Mouse (Mus musculus) frontal cortex, postnatal 36 days (tissue): ENCODE results near the gene Notum.
A peak's percentile ranks its signal among the peaks of the same experiment; 100 is the strongest.

Experiments used
- DNase-seq, 2 experiments: peaks; one replicate each; pipeline ENCODE4 v3.0.0; 2022; ENCODE audit warnings: low spot score in 2 of 2

The Notum gene

DNA sequence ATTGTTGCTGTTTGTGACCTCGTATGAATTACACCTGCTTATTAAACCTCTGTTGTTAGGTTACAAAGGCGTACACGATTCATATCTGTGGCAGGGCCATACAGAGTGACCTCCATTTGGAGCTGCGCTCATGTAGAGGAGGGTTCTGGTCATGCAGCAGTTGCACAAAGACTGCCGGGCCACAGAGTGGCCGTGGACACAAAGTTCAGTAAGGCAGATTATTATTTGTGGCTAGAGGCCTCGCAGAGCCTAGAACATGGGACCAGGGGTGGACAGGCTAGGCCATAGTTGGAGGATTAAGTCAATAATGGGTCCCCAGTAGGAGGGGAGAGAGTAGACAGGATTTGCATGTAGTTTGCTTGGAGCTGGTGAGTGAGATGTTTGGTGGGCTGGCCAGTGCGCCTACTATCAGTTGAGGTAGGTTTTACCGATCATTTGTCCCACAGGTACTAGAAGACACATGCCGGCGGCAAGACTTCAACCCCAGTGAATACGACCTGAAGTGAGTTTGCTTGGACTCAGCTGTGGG is 12.7 kb upstream of the Notum start:
- no peak for DNase-seq

DNA sequence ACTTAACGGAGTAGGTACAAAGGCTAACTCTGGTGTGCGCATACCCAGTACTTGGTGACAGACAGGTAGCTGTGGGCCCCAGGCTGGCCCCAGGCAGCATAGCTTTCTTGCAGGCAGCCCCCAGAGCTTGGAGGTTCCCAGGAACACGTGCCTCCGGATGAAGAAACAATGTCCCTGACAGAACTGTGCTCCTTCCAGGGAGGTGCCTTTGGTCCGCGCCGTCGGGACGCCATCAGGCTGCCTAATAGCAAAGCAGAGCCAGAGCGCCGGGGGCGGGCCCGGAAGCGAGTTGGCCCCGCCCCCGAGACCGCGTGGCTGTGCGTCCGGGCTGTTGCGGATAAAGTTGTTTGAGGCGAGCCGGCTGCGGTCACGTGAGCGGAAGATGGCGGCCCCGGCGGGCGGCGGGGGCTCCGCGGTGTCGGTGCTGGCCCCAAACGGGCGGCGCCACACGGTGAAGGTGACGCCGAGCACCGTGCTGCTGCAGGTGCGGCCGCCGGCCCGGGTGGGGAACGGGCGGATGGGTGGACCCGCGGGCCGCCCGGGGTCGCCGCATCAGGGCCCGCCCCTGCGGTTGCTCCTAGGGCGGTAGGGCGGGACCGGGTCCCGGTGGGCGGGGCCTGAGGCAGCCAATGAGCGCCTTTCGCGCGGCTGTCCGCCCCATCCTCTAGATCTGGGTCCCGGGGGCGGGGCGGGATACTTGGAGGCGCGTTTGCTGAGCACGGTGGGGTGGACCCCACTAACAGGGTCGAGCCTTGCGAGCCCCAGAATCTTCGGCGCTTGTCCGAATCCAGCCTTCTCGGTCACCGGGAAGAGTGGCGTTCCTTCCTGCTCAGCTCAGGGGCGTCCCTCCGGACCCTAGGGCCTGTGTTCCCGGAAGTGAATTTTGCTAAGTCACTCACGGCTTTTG is 12.0 kb upstream of the Notum start, which contains the start of gene Aspscr1:
Gene Aspscr1 (plus strand): TSS at position 287 of the 907 bp plus-strand sequence.
- DNase-seq: peak; percentile 89 to 92

DNA sequence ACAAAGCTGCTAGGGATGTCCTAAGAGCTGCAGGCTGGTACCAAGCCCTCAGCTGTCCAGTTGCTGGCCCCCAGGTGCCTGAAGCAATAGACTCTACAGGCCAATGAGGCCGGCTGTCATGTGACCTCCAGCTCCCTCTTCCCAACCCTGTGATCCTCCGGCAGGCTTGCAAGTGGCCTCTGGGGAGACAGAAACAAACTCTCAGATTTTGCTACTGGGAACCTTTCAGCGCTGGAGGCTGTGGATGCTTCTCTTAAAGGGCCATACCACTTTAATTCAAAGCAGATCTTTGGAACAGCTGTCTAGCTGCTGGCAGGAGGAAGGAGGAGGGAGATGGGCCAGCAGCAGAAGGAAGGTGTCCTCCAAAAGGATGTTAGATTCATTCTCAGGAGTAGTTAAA is 5.6 kb upstream of the Notum start:
- DNase-seq: no peak

DNA sequence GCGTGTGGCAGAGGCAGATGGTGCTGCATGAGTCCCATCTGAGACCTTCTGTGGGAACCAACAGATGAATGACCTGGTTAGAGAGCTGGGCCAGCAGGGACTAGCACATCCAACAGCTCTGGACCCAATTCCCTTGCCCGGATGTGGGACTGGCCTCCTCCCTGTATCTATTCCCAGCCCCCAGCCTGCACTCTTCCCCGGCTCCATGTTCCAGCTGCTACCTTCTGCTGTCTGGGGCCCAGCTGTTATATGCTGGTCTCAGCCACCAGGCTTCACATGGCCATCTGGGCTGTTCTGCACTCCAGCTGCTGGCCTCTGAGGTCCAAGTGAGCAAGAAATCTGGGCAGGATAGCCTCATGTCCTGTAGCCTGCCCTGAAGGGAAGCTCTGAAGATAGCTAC is 4.4 kb upstream of the Notum start:
- DNase-seq: no peak

DNA sequence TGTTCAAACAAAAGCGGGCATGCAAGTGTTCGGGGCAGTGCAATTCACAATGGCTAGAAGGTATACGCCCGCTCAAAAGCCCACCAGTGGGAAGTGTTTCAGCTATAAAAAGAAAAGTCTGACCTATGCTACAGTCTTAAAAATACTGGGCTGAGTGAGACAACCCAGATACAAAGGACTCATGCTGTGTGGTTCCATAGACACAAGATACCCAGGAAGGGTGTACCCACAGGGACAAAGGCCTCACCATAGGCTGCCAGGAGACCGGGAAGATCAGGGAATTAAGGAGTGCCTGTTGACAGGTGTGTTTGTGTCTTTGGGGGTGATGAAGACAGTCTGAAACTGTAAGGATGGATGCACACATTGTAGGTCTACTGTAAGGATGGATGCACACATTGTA is 2.7 kb upstream of the Notum start:
- no peak for DNase-seq

DNA sequence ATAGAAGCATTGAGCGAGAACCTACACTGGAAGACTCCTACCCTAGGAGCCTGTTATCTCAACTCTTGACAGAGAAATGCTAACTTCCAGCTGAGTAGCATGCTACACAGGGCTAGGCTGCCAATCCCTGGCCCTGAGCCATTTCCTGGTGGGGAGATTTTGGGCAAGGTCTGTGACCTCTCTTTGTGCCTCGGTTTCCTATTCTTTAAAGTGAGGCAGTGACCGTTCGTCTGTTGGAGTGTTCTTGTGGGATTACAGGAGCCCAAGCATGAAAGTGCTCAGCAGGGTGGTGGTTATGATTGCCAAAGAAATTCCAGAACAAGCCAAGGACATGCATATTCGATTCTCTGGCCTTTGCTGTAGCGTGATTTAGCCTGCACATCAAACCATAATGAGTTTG is 1.8 kb upstream of the Notum start:
- no peak for DNase-seq

DNA sequence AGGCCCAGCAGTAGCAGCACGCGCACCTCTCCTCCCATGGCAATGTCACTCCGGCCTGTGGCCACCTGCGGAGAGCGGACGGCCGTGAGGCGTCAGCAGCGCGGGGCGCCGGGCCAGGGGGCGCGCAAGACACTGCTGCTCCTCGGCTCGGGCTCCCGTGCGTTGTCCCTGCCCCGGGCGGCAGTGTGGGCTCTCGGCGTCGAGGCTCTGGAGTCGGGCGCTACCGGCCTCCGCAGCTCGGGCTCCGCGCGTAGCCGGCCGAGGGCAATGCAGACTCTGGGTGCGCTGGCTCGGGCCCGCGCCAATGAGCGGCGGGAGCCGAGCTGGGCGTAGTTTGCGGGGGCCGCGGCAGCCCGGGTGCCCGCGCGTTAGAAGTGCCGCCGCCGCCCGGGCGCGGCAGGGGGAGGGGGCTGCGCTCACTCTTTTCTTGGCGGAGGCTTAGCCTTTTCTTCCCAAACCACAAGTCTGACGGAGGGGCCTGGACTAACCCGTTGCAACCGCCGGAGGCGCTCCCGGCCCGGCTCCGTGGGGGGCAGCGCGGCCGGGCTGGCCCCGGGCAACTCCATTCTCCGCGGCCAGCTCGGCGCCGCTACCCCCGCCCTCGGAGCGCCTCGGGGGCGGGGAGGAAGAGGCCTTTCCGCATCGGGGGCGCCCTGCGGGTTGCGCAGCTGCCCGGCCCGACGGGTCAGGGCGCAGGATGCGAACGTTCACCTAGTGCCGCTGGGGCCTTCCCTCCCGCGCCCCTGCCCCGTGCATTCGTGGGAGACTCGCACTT is 487 bp downstream of the Notum start:
- no peak for DNase-seq

DNA sequence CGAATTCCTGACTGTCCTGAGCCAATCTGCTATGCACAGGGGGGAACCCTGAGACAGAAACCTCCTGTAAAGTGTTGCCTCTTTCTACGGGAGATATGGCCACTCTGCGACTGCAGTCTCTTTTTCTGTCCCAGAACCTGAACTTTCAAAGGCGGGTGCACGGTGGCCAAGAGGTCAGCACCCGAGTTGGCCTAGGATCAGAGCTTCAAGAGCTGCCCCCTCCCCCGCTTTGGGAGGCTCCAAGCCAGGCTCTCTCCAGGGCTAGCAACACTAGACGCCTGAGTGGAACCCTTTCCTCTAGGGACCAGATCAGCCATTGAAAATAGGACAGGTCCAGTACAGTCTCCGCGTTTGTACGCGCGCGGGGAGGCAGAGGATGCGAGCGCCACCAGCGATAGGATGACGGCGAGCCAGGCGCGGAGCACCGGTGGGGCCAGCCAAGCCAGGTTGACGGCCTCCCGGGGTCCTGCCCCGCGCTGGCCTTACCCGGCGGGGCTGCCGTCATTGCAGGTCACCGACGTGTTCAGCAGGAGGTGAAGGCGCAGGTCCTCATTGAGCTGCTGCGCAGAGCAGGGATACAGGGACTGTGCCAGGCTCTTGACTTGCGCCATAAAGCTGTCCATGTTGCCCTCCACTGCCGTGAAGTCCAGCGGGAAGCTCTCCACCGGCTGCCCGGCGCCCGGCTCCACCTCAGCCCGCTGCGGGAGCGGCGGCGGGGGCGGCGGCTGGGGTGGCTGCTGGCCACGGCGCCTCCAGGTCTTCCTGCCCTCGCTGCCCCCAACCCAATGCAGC is 1.3 kb downstream of the Notum start:
- DNase-seq: no peak

DNA sequence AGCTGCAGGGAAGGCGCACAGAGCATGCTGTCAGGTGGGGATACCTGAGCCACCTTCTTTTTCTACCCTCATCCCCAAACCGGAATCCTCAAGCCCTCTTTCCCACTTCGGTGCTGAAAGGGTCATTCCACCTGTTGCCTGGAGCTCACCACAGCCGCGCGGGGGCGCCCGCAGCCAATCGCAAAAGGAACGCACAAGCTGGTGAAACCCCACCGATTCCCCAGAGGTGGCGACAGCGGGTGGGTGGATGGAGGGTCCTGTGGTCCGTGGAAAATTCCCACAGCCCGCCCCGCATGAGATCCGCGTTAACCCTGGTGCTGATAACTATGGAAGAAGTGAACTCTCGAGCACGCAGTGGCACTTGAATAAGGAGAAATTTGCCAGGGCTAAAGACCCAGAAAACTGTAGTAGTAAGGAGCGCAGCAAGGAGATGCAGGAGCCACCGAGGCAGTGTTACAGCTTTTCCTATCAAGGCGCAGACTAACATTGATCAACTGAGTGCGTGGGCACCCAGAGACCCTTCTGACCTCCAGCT is 2.0 kb downstream of the Notum start:
- peak; percentile 66 to 77 for DNase-seq

DNA sequence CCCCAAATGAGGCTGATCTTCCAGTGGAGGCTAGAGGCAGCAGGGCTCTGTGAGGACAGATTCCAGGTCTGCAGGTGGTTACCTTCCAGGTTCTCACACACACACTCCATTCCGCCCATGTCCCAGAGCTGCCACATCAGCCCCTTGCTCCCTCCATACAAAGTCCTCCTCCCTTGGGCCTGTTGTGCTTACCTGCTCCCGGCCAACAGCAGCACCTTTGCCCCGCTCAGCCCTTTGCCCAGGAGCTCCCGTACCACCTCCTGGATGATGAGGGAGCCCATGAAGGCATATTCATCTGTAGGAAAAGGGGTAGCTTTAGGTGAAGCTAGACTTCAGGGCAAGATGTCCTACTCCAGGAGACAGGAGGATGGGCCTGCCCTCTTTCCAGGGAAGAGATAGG is 3.7 kb downstream of the Notum start:
- no peak for DNase-seq

DNA sequence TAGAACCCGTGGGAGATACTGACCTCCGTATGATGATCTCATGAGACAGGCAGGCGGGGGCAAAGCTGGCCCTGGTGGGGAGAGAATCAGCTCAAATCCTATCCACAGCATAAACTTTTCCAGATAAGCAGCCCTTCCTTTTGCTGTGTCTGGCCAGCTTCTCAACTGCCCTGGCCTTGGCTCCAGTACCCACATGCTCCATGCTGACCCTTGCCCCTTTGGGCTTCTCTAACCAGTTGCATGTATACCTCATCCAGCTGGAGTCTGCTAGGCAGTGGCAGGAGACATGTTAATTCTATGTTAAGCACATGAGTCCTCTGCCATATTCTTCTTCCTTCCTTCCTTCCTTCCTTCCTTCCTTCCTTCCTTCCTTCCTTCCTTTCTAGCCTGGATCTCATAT is 6.2 kb downstream of the Notum start:
- DNase-seq: no peak

DNA sequence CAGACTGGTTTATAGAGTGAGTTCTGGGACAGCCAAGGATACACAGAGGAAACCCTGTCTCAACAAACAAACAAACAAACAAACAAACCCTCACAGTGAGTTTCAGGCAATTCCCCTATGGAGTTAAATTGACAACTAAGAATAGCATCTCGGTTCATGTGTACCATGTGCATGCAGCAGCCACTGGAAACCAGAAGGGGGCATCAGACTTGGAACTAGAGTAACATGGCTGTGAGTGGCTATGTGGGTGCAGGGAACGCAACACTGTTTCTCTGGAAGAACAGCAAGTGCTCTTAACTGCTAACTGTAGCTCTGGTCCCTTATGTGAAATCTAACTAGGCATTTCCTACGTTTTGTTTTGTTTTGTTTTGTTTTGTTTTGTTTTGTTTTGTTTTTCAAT is 9.1 kb downstream of the Notum start:
- DNase-seq: no peak

DNA sequence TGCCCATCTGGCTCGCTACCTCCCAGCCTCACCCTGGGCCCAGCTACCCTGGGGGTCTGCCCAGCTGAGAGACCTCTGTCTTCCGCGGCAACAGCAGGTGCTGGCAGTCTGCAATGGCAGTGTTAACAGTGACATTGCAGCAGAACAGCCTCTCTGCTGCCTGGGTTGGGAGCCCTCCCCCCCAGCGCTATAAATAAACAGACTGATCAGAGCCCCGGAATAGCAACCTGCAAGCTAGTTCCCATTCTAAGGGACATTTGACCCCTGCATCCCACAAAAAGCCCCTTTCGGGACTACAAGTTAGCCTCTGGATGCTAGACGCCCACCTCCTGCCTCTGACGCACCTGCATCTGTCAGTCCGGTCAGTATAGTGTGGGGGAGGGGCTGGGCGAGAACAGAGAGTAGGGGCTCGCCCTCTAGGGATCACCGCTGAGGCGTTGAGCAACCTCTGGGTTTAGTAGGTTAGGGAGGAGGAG is 12.9 kb downstream of the Notum start, which contains the start of gene Myadml2:
Gene Myadml2 (minus strand): TSS at position 158 of the 476 bp plus-strand sequence.
- DNase-seq: peak; percentile 47 to 56

DNA sequence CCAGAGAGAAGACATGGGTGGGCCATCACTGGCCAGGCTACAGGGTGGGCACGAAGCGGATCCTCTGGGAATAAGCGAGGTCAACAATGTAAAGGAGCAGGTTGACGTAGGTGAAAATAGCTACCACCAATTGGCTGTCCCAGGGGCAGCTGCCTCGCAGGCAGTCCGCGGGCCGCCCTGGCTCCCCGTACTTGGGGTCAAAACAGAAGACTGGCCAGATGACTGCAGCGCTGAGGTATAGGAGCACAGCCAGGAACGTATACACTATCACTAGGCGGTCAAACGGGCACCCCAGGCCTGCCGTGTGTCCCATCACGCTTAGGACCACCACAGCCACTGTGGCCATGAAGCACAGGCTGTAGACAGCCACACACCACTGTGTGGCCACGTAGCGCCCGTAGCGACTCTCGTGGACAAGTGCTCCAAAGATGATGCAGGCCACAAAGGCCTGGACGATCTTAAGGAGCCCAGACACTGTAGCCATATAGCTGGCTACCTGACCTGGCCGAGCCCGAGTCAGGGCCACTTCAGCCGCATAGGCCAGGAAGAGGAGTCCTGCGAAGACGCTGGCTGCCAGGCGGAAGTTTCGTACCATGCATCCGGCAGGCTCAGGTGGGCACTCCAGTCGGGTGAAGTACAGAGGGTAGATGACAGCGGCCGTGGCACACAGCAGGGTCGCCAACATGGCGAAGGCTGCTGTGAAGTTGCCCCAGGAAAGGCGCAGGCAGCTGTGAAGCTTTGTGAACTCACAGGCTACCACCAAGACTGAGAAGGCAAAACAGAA is 13.7 kb downstream of the Notum start:
- DNase-seq: no peak

DNA sequence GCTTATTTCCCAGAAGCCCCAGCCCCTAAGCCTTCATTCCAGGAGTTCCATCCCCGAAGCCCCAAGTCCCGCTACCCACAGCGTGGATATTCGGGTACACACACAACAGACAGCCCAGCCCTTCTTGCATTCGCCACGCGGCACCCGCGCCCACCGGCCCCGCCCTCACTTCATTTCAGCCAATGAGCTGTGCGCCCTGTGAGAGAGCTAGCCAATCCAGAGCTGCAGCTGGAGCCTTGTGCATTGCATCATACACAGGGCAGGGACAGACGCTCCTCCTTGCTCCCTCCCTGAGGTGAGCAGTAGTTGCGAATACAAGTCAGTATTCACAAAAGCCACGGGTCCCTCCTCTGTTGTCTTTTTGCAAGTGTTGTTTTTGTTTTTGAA is 17.4 kb downstream of the Notum start, which contains the start of gene Pycr1:
Gene Pycr1 (minus strand): TSS at position 169 of the 387 bp plus-strand sequence.
- DNase-seq: peak; percentile 92 to 95

DNA sequence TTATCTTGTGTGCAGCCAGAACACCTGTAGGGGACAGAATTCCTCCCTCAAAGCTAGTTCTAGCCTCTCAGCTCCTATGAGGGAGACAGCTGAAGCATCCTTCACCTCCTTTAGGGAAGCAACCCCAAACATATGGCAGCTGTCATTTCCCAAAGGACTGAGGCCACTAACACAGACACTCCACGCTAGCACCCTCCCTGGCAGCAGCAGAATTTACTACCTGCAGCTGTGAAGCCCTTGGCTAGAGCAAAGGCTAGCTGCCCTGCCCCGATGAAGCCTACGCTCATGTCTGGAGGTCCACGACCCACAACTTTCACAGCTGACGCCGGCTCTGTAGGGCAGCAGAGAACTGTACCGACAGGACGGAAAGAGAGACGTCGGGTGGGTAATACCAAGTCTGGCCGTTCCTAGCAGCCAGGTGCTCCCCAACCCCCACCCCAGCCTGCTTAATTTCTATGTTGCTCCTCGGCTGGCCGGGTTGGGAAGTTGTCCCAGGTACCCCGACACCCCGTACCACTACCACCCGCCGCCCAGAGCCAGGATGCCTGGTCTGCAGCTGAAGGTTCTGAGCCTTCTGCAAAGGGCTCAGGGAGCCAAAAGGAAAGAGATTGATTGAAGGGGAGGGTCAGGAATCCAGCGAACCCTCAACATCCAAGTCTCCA is 17.9 kb downstream of the Notum start:
- no peak for DNase-seq

DNA sequence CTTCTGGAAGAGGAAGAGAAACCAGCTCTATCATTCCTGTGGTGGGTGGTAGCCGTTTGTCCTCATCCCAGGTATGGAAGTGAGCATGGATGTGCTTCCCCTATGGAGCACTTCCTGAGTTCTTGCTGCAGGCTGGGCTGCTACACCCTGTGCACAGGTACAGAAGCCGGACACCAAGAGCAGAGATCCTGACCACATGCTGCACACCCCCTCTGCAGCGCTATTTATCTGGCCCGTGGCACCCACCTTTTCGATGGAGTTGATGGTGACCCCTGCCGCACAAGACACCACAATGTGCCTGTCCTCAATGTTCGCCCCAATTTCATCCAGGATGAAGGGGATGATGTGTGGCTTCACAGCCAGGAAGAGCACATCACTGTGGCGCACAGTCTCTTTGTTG is 19.1 kb downstream of the Notum start:
- no peak for DNase-seq

DNA sequence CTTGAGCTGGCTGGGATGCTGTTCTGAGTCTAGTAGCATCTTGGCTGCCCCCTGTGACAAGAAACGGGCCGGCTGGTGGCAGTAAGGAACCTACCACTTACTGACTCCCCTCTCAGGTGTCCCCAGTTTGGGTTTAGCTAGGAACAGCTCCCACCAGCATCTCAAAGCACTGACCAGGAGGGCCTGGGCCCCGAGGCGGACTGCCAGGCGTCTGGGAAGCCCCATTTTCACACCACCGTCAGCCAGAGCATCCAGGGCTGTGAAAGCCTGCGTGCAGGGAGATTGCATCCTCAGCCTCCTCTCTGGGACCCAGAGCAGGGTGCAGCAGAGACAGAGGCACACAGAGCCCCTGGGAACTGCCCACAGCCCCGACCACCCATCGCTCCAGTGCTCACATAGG is 19.7 kb downstream of the Notum start:
- DNase-seq: no peak

DNA sequence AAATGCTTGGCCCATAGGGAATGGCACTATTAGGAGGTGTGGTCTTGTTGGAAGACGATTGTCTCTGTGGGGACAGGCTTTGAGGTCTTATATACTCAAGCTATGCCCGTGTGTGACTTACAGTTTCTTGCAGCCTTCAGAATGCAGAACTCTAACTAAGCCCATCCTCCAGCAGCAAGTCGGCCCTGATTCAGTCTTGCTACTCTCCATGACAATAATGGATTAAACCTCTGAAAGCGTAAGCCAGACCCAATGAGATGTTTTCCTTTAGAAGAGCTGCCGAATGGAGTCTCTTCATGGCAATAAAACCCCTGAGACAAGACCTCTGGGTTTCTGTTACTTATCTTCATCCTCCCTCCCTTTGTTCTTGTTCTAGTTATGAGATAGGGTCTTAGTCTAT is 26.2 kb downstream of the Notum start:
- no peak for DNase-seq
